Mouse (Mus musculus) lung, postnatal 0 days (tissue): ENCODE results near the gene Prkcb.

Experiments used
- CTCF ChIP-seq: IDR thresholded peaks from 2 replicates; pipeline ENCODE4 v1.5.1; 2016; ENCODE audit warnings: antibody characterized with exemption, mild to moderate bottlenecking
- EP300 ChIP-seq: IDR thresholded peaks from 2 replicates; pipeline ENCODE4 v1.6.1; 2016; ENCODE audit warnings: antibody characterized with exemption, mild to moderate bottlenecking, control low read depth

DNA sequence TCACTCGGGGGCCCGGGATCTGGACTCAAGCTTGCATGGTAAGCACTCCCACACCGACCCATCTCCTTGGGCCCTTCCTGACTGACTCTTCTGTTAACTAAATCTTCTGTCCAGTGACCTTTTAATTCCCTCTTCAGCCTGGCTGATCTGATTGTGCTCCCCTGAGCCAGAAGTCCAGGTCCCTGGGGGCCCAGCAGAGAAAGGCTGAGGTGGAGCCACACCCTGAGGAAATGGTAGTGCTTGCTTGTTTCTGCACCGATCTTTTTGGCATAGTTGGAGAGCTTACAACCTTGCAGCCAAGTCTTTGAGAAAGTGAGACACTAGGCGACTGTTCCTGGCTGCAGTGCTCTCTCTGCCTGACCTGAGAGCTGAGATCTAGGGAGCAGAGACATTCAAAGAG, 183.7 kb downstream of the Prkcb start:
- TF ChIP-seq CTCF = no peak
- no peak for TF ChIP-seq EP300
